Mouse (Mus musculus): Measurements from ENCODE around the gene Cyp3a41b.
"Not testable (repeated sequence)": the region's sequence is repeated elsewhere in the genome, so short reads cannot be mapped to it uniquely, and the experiment has no call there.

DNA sequence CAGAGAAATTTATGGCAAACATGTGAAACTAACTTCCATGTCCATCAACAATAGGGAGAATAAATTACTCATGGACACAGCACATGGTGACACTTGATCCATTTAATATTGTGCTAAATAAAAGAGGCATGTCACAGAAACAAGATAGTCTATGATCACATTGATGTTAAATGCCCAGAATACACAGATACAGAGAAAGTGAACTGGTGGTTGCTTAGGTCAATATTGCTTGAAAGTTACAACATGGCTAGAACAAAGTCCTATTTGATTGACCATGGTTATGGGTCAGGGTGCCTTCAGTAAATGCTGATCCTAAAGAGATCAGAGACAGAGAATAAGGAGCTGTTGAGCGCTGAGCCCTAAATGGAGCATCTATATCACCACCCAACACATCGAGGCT, 12.6 kb downstream of the Cyp3a41b start:
- TF ChIP-seq POLR2A, CTCF (IDR thresholded peaks at IDR 0.05; ENCODE audit: insufficient read depth, low read depth, low read length): not testable (repeated sequence)
